In genomic region chr3:116805866-116806265, GRCm38 (mm10) we compare ENCODE assay signal across 20 mouse cellular contexts. TPM values are rescaled to one million over a fixed set of nuclear protein-coding genes. Genes with fewer than 3 reads are reported as not detected.
DNase-seq lines count a peak whose midpoint lies in the region; ATAC-seq and TF ChIP-seq lines count a peak whose summit lies in the region.
"Had no signal": no experiment of that assay in that cellular context is flagged by ENCODE, and none has a peak within 500 bp of the region (broad histone marks: within the 10 kb centered on the region; RNA-seq: fewer than 3 reads in every experiment).

No protein-coding gene starts in this region.

- peak overlapping the region; percentile 71 for H3K4me3 ChIP-seq in heart, embryonic 13.5 days
- H3K4me3 ChIP-seq in liver, embryonic 15.5 days (replicated peaks): no peak overlapping the region
- H3K4me3 ChIP-seq in liver, embryonic 11.5 days (ENCODE audit: low read depth, low read length): no peak overlapping the region
- H3K4me3 ChIP-seq in heart, postnatal 0 days (ENCODE audit: low read depth, low read length): peak overlapping the region; percentile 67
- no peak overlapping the region for H3K4me3 ChIP-seq in midbrain, embryonic 16.5 days (ENCODE audit: low read depth, low read length)
- H3K4me3 ChIP-seq: erythroblast, embryonic 14.5 days; forebrain, embryonic 13.5 days; limb, embryonic 15.5 days; lung, embryonic 15.5 days had no signal

- no peak for TF ChIP-seq EP300 in heart, postnatal 0 days (IDR thresholded peaks at IDR 0.05; ENCODE audit: low read depth)

- H3K27me3 ChIP-seq in heart, embryonic 13.5 days (replicated peaks): no peaks in the 10 kb centered on the region
- H3K27me3 ChIP-seq in liver, embryonic 15.5 days: no peaks in the 10 kb centered on the region
- H3K27me3 ChIP-seq in liver, embryonic 11.5 days (replicated peaks; ENCODE audit: control insufficient read depth, insufficient read depth, low read length): no peaks in the 10 kb centered on the region
- H3K27me3 ChIP-seq in heart, postnatal 0 days (ENCODE audit: control insufficient read depth, insufficient read depth, low read length): no peaks in the 10 kb centered on the region
- no peaks in the 10 kb centered on the region for H3K27me3 ChIP-seq in midbrain, embryonic 16.5 days (ENCODE audit: control insufficient read depth, insufficient read depth, low read depth, low read length)
- H3K27me3 ChIP-seq: CH12.LX; forebrain, embryonic 13.5 days; limb, embryonic 15.5 days; lung, embryonic 15.5 days had no signal

- H3K4me1 ChIP-seq in heart, embryonic 13.5 days: peaks cover 46% of the 10 kb centered on the region
- H3K4me1 ChIP-seq in liver, embryonic 15.5 days (replicated peaks): peaks cover 31% of the 10 kb centered on the region
- H3K4me1 ChIP-seq in liver, embryonic 11.5 days (replicated peaks; ENCODE audit: control insufficient read depth, insufficient read depth, low read length): no peaks in the 10 kb centered on the region
- peaks cover 22% of the 10 kb centered on the region; the same call in 1 of the 2 replicates for H3K4me1 ChIP-seq in heart, postnatal 0 days (ENCODE audit: control insufficient read depth, insufficient read depth)
- H3K4me1 ChIP-seq in midbrain, embryonic 16.5 days (ENCODE audit: control insufficient read depth, insufficient read depth, low read length): peaks cover 13% of the 10 kb centered on the region

- H3K9ac ChIP-seq in heart, embryonic 13.5 days: peak overlapping the region; percentile 89
- H3K9ac ChIP-seq in liver, embryonic 15.5 days: no peak overlapping the region
- no peak overlapping the region for H3K9ac ChIP-seq in liver, embryonic 11.5 days (ENCODE audit: low read depth, low read length)
- peak overlapping the region; percentile 84 for H3K9ac ChIP-seq in heart, postnatal 0 days (replicated peaks; ENCODE audit: low read depth, low read length)
- H3K9ac ChIP-seq in midbrain, embryonic 16.5 days (ENCODE audit: low read depth, low read length): no peak overlapping the region
- H3K9ac ChIP-seq: limb, embryonic 15.5 days; lung, embryonic 15.5 days had no signal

- H3K9me3 ChIP-seq in heart, embryonic 13.5 days: no peaks in the 10 kb centered on the region
- H3K9me3 ChIP-seq in liver, embryonic 15.5 days (replicated peaks): no peaks in the 10 kb centered on the region
- H3K9me3 ChIP-seq in liver, embryonic 11.5 days (ENCODE audit: control insufficient read depth, low read length): no peaks in the 10 kb centered on the region
- no peaks in the 10 kb centered on the region for H3K9me3 ChIP-seq in heart, postnatal 0 days (replicated peaks; ENCODE audit: control insufficient read depth, low read length)
- no peaks in the 10 kb centered on the region for H3K9me3 ChIP-seq in midbrain, embryonic 16.5 days (replicated peaks; ENCODE audit: control insufficient read depth, low read length, poor library complexity, severe bottlenecking)
- H3K9me3 ChIP-seq: forebrain, embryonic 13.5 days; limb, embryonic 15.5 days; lung, embryonic 15.5 days had no signal

- peaks cover 24% of the 10 kb centered on the region for H3K36me3 ChIP-seq in heart, embryonic 13.5 days
- H3K36me3 ChIP-seq in liver, embryonic 15.5 days (replicated peaks): peaks cover 7% of the 10 kb centered on the region; the same call in 1 of the 2 replicates
- no peaks in the 10 kb centered on the region; the same call in 1 of the 2 replicates for H3K36me3 ChIP-seq in liver, embryonic 11.5 days (ENCODE audit: control insufficient read depth, insufficient read depth, low read length)
- H3K36me3 ChIP-seq in heart, postnatal 0 days (replicated peaks; ENCODE audit: control insufficient read depth, insufficient read depth, low read length): peaks cover 15% of the 10 kb centered on the region; the same call in 1 of the 2 replicates
- H3K36me3 ChIP-seq in midbrain, embryonic 16.5 days (ENCODE audit: control insufficient read depth, insufficient read depth, low read length): no peaks in the 10 kb centered on the region

- 58% methylated on average over 3 of the region's 3 CpGs for WGBS in heart, embryonic 13.5 days
- WGBS in liver, embryonic 15.5 days (ENCODE audit: insufficient replicate concordance): 69% methylated on average over 3 of the region's 3 CpGs
- 88% methylated on average over 3 of the region's 3 CpGs for WGBS in liver, embryonic 11.5 days
- WGBS in heart, postnatal 0 days: 32% methylated on average over 3 of the region's 3 CpGs
- 90% methylated on average over 3 of the region's 3 CpGs for WGBS in midbrain, embryonic 16.5 days

- intact Hi-C loops in heart, postnatal 25 days (cut with DNase I): loop anchor here (10.0 kb wide), 1 partner anchor 159 kb away; the partner anchor contains the start of genes 4930455H04Rik and Palmd

- no peak overlapping the region; the same call in 1 of the 2 replicates for H3K27ac ChIP-seq in heart, embryonic 13.5 days (replicated peaks)
- H3K27ac ChIP-seq in liver, embryonic 15.5 days (replicated peaks): no peak overlapping the region
- no peak overlapping the region for H3K27ac ChIP-seq in liver, embryonic 11.5 days (ENCODE audit: low read depth, low read length)
- peak overlapping the region; percentile 98 for H3K27ac ChIP-seq in heart, postnatal 0 days (ENCODE audit: low read depth)
- no peak overlapping the region for H3K27ac ChIP-seq in midbrain, embryonic 16.5 days (ENCODE audit: low read length)
- H3K27ac ChIP-seq: forebrain, embryonic 13.5 days; kidney, postnatal 0 days; limb, embryonic 15.5 days; lung, embryonic 15.5 days had no signal

- ATAC-seq in heart, embryonic 13.5 days (ENCODE audit: extremely low read depth, insufficient number of reproducible peaks, low FRiP score, low TSS enrichment): no peak
- ATAC-seq in liver, embryonic 15.5 days (ENCODE audit: insufficient read depth): no peak
- no peak for ATAC-seq in liver, embryonic 11.5 days (replicated peaks; ENCODE audit: low FRiP score)
- ATAC-seq in heart, postnatal 0 days (ENCODE audit: insufficient read depth, low read depth): no peak
- ATAC-seq in midbrain, embryonic 16.5 days: no peak
- ATAC-seq: forebrain, embryonic 13.5 days; inflammation-experienced regulatory T-cells, adult 6 months had no signal

- TF ChIP-seq CTCF in heart, postnatal 0 days (IDR thresholded peaks at IDR 0.05; ENCODE audit: low read depth): no peak

- peak; percentile 56 for DNase-seq in gastrocnemius, adult 18-20 months (ENCODE audit: low spot score)
- no peak for DNase-seq in gastrocnemius, postnatal 25 days
- no peak for DNase-seq in heart, postnatal 25 days (ENCODE audit: low spot score)
- no peak for DNase-seq in liver, embryonic 11.5 days (ENCODE audit: low spot score)
- no peak for DNase-seq in heart, postnatal 0 days (ENCODE audit: low spot score)
- DNase-seq: cerebellum, adult 9-10 months; gastrocnemius, postnatal 14 days; layer of hippocampus, postnatal 36 days; lung, postnatal 4 days; thymus, postnatal 14 days had no signal

- H3K4me2 ChIP-seq in heart, embryonic 13.5 days: peak overlapping the region; percentile 85
- peak overlapping the region; percentile 85; the same call in 1 of the 2 replicates for H3K4me2 ChIP-seq in liver, embryonic 15.5 days
- no peak overlapping the region for H3K4me2 ChIP-seq in liver, embryonic 11.5 days
- peak overlapping the region; percentile 76 for H3K4me2 ChIP-seq in heart, postnatal 0 days (ENCODE audit: low read depth, low read length)
- no peak overlapping the region for H3K4me2 ChIP-seq in midbrain, embryonic 16.5 days (ENCODE audit: low read length)
- H3K4me2 ChIP-seq: limb, embryonic 15.5 days; lung, embryonic 15.5 days had no signal

RNA-seq across cellular contexts. Expression of gene Agl, which starts 2.1 kb away (rescaled TPM):
- total RNA-seq in gastrocnemius, adult 18-20 months (2021): 100 to 1,000 TPM; 606 to 681 TPM
- 100 to 1,000 TPM; 558 to 691 TPM for total RNA-seq in gastrocnemius, postnatal 25 days (2021)
- polyA plus RNA-seq in heart, embryonic 13.5 days (2015; fragmentation: Nextera tagmentation; extraction: Ambion mirVana): 43.3 and 44.3 TPM in 2 replicates
- total RNA-seq in heart, postnatal 25 days (2021): 100 to 1,000 TPM; 199 to 210 TPM
- polyA plus RNA-seq in liver, embryonic 15.5 days (2015; fragmentation: Nextera tagmentation; extraction: Ambion mirVana): 10.3 and 12.1 TPM in 2 replicates
- polyA plus RNA-seq in liver, embryonic 11.5 days (2014; fragmentation: Nextera tagmentation; extraction: Ambion mirVana): 13.4 and 13.6 TPM in 2 replicates
- 241 and 242 TPM in 2 replicates for total RNA-seq in heart, postnatal 0 days (2014; rRNA removed; ENCODE audit: low replicate concordance)
- 69.0 and 75.0 TPM in 2 replicates for polyA plus RNA-seq in heart, postnatal 0 days (2015; fragmentation: Nextera tagmentation; extraction: Ambion mirVana)
- polyA plus RNA-seq in midbrain, embryonic 16.5 days (2015; fragmentation: Nextera tagmentation; extraction: Ambion mirVana): 12.6 and 14.5 TPM in 2 replicates
- polyA plus RNA-seq: erythroblast, embryonic 14.5 days had no signal

RNA-seq across cellular contexts. Expression of gene Frrs1, which starts 53.4 kb away (rescaled TPM):
- 1 to 10 TPM; 1.9 to 2.3 TPM for total RNA-seq in gastrocnemius, adult 18-20 months (2021)
- 1 to 10 TPM; 3.7 to 4.2 TPM for total RNA-seq in gastrocnemius, postnatal 25 days (2021)
- 17.1 and 18.1 TPM in 2 replicates for polyA plus RNA-seq in heart, embryonic 13.5 days (2015; fragmentation: Nextera tagmentation; extraction: Ambion mirVana)
- total RNA-seq in heart, postnatal 25 days (2021): 1 to 10 TPM; 3.1 to 4.8 TPM
- 38.0 and 43.0 TPM in 2 replicates for polyA plus RNA-seq in liver, embryonic 15.5 days (2015; fragmentation: Nextera tagmentation; extraction: Ambion mirVana)
- 66.7 and 73.0 TPM in 2 replicates for polyA plus RNA-seq in liver, embryonic 11.5 days (2014; fragmentation: Nextera tagmentation; extraction: Ambion mirVana)
- total RNA-seq in heart, postnatal 0 days (2014; rRNA removed; ENCODE audit: low replicate concordance): 3.2 and 4.4 TPM in 2 replicates
- 9.8 and 9.9 TPM in 2 replicates for polyA plus RNA-seq in heart, postnatal 0 days (2015; fragmentation: Nextera tagmentation; extraction: Ambion mirVana)
- polyA plus RNA-seq in midbrain, embryonic 16.5 days (2015; fragmentation: Nextera tagmentation; extraction: Ambion mirVana): 6.9 and 7.6 TPM in 2 replicates

Comparison
In these comparisons a context has a peak if more than half of its experiments do, and no peak if none do; other contexts are left out.
1. H3K4me2 ChIP-seq: peak in heart, embryonic 13.5 days (single experiment), liver, embryonic 15.5 days (single experiment) and heart, postnatal 0 days (single experiment); none in liver, embryonic 11.5 days (single experiment) and midbrain, embryonic 16.5 days (single experiment).
2. H3K4me3 ChIP-seq: peak in heart, embryonic 13.5 days (single experiment) and heart, postnatal 0 days (single experiment); none in liver, embryonic 15.5 days (single experiment), liver, embryonic 11.5 days (single experiment) and midbrain, embryonic 16.5 days (single experiment).
3. H3K9ac ChIP-seq: peak in heart, embryonic 13.5 days (single experiment) and heart, postnatal 0 days (single experiment); none in liver, embryonic 15.5 days (single experiment), liver, embryonic 11.5 days (single experiment) and midbrain, embryonic 16.5 days (single experiment).